Mouse (Mus musculus): ENCODE results near the gene Tmed8.
"Not testable (repeated sequence)": the region's sequence is repeated elsewhere in the genome, so short reads cannot be mapped to it uniquely, and the experiment has no call there.

The Tmed8 gene

DNA sequence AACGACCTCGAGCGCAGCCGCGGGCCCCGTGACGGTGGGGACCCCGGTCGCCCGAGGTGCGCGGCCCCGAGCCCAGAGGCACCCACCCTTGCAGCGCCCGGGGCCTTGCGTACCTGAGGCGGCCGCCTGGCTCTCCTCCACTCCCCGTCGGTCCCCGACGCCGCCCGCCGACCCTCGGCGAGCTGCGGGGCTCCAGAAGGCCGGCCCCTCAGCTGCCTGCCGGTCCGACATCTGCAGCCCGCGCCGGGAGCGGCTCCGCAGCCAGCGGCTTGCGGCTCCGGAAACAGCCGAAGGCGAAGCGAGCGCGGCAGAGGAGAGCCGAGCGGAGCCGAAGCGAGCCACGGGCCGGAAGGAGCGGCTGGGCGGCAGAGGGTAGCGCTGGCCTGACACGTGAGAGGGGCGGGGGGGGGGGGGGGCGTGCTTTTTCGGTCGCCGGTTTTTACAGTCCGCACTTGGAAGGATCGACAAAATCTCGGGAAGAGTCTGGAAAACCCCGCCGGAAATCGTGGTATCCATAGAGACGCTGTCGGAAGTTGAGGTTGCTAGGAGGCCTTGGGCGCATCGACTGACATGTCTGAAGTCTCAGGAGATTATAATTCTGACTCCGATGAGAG lies at the start of gene Tmed8:
TSS of gene Tmed8 (minus strand) at position 482 of the 614 bp plus-strand sequence.
- DNase-seq = peak; percentile 69 to 79

DNA sequence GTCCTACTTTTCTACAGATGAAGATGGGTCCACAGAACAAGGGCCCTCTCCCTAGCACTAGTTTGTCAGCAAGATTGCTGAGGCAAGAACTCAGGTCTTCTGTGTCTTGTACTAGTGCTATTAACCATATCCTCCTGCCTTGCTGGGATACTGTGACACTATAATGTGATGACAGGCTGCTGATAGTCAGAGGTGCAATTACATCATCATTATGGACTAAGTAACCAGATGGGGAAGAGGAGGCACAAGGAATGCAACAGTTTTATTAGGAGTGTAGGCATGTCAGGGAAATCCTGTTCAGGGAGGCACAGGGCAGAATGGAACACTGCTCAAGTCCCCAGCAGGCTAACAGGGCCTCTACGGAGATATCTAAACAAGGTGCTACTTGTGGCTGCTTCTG lies 38.4 kb upstream of the Tmed8 start, which contains the start of gene Noxred1:
TSS of gene Noxred1 (minus strand) at position 101 of the 400 bp plus-strand sequence.
- no peak for DNase-seq

DNA sequence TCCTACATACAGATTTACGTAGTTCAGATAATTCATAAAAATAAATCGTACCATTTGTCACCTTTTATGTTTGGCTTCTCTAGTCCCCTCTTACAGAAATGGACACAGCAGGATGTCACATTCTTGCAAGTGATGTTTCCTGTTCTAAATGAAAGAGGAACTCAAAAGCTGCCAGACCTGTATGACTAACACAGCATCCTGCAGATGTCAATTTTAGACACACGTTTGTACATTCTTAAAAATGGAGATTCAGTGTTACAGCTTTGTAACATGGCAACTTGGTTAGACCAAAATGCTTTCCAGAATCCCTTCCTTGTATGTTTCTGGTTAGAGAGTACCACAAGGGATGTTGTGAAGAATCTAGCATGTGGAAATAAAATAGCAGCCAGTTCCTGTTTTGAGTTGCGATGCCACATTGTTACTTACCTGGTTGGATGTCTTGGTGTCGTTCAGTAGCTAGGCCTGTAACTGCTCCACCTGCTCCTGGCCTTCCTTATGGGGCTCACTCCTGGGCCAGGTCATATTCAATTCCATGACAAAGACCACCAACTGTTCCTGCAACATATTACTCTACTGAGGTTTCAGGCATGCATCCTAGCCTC lies 36.7 kb upstream of the Tmed8 start:
- DNase-seq = no peak

DNA sequence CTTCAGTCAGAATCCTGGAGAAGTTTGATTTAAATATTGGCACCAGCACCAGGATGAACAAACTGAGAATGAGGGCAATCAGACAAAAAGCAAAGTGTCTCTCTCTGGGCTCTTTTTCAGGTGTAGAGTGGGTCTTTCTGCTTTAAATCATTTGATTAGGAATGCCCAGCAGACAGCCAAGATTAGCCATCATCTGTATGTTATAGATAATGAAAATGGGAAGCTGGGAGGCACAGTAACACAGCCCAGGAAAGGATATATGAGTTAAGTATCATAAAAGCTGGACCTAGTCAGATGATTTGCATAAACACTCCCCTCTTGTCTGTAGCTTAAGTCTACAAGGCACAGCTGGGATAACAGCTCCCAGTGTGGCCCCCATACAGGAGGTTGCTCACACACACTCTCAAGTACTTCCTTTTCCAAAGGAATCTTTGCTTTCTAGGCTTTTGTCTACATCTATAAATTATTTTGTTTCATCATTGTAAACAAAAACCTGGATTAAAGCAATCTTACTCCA lies 30.2 kb upstream of the Tmed8 start:
- DNase-seq = no peak

DNA sequence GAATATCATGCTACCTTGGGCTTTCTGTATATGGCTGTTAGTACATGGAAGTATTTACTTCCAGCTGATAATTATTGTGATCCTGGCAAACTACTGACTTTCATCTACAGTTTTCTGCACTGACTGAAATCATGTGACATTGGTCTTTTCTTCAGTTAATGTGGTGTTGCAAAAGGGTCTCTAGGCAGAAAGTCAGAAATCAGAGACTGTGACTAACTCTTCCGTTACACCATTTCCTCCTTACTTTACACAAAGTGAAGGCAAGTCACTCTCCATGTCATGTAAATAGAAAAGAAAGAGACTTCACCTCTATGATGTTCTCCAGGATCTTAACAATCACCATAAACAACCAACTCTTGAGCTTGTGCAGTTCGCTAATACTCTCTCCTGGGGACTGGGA lies 29.4 kb upstream of the Tmed8 start:
- DNase-seq = no peak

DNA sequence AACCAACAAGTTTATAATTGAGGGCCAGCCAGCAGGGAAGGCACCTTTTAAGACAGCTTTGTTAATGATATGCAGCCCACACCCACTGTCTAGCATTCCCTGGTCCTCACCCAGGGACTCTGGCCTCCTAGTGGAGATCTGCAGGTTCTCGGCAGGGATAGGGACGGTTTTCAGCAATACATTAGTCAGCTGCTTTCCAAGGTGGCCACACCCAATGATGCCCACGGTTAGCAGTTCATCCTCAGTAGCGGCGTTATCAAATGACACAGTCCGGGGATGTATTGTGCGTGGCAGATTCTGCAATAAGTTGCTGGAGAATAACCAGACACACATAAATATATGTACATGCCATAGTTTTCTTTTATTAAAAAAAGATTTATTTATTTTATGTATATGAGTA lies 26.5 kb upstream of the Tmed8 start:
- no peak for DNase-seq

DNA sequence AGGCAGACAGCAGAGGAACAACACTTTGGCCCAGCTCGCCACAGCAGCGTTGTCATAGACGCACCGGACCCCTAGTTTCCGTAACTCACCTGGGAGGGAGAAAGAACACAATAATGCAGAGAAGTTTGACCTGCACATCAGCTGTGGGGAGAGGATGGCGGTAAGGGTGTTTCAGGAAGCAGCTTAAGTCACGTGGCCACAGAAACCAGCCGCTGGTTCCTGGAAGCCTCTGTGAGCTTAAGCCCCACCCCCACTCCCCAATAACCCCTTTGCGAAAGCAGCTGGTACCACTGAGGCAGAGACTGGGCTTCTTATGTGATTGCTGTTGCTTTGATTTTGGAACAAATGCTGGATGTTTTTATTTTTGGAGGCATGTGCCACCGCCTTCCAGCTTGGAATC lies 24.7 kb upstream of the Tmed8 start:
- DNase-seq = no peak

DNA sequence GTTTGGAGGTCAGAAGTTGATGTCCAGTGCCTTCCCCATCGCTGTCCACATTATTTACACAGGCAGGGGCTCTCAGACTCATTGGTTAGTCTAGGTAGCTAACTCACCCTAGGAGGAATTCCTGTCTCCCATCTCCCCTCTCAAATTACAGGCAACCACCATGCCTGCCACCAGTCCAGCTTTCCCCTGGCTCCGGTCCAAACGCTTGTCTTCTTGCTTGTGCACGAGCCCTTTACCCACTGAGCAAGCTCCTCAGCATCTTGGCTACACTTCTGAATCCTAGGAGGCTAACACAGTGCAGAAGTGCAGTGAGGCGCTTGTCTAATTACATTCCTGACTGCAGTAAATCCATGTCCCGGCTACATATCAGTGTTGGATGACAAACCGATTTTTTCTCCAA lies 19.1 kb upstream of the Tmed8 start:
- peak in 1 of 2 experiments; percentile 9 for DNase-seq

DNA sequence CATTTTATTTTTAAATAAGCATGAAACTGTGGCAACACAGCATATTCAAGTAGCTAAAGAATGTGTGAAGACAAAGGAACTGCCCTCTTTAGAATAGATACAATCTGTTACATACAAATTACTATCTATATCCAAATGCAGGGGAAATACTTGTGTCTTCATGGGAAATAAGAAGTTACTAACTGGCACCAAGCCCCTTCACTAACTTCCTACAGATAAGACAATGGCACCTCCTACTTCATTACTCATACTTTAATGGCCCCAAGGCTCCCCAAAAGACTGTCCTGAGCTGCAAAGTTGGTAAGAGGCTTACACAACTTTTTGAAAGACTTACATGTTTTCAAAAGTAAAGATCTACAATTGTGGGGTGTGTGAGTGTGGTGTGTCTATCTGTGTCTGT lies 17.3 kb upstream of the Tmed8 start:
- no peak for DNase-seq

DNA sequence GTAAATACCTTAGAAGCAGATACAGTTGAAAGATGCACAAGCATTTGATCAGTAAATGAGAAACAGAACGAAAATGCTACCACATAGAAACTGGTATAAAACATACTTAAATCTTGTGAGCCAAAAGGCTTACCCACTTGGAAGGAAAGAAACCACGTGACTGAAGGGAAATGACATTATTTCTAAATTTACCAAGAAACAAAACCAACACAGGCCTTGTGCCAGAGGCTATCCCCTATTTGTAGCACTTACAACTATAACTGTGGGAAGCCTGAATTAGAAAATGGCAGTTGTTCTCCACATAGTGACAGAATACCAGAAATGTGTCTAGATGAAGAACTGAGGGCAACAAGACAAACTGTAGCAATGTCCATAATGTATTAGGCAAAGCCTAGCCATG lies 15.8 kb upstream of the Tmed8 start:
- no peak for DNase-seq

DNA sequence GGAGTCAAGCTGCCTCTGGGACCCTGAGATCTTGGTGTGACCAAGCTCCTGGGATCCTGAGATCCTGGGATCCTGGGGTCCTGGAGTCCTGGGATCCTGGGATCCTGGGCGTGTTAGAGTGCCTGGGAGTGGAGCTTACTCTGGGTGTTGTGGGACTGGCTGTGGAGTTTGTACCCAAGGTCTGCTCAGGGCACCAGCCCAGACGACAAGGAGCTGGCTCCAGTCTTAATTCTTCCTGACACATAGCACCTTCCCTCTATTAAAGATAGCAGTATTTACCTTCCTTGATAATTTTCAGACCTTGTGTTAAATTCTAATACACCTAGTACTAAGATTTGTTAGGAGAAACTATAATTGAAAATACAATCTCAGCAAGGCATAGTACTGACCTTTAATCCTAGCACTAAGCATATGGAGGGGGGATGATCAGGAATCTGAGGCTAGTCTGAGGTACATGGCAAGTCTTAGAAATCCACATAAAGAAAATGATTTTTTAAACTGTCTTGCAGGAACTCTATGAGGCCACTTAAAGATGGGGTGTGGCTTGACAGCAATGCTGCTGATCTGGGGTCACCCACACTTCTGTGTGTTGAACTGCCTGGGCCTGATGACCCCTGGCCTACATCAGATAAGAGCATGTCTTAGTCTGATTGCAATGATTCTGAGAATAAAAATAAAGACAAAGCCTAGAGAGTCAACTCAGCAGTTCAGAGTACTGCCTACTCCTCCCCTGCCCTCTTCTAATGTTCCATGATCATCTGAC lies 12.8 kb upstream of the Tmed8 start:
- no peak for DNase-seq

DNA sequence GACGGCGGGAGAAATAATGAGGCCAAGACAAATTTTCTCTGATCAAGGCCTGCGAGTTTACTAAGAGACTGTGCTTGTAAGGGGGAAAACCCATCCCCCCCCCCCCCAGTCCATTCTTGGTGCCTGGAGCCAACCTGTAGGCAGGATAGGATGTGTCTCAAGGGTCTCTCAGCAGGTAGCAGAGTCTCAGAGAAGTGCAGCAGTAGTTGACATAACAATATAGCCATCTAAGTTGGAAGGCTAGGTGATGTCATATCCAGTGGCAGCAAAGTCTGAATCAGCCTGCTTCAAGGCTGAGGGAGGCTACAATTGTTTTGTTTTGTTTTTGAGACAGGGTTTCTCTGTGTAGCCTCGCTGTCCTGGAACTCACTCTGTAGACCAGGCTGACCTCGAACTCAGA lies 5.5 kb upstream of the Tmed8 start:
- DNase-seq = not testable (repeated sequence)

DNA sequence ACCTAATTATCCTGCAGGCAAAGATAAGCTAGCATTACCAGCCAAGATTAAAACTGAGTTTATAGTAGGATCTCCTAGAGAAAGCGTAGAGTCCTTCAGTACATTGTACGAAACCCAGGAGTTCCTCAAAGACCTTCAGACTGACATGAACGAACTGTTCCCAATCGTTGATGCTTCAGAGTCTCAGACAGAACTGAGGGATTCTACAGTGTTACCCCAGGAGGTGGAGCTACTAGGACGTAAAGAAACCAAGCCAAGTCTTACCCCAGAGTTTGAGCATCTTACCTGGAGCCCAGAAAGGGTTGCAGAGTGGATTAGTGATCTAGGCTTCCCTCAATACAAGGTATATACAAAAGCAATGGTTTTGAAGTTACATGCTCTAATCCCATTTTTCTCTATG lies 1.4 kb upstream of the Tmed8 start:
- DNase-seq = no peak

DNA sequence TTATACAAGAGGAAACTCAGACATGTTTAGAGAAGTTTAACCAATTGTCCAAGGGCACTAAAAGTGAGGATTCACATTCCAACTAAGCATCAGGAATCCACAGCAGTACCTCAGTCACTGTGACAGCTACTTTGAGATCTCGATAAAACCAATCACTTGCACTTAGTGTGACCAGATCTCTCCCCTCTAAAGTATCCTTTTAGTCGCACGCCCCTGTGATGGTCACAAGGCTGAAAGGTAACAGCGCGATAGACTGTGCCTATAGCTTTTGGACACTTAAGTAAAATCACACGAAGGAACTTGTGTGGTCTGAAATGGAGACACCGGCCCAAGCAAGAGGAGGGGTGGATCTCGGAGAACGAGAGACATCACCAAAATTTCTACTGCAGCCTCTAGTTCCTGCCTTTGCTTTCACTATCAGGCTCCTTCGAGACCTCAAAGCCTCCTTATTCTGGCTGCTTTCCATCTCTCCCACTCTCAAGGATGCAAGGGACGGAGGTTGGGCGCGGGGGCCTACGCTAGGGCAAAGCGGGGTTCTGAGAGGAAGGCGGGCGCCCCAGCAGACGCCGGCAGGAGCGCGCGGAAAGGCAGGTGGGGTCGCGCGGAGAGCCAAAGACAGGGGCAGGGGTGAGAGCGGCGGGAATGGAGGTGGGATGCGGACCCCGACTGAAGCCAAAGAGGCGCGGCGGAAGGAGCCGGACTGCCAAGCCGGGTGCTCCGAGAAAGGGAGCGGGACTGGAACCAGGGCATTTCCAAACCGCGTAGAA lies 865 bp downstream of the Tmed8 start, which contains the start of gene Samd15:
TSS of gene Samd15 (plus strand) at position 518 of the 767 bp plus-strand sequence.
- peak; percentile 28 to 38 for DNase-seq

DNA sequence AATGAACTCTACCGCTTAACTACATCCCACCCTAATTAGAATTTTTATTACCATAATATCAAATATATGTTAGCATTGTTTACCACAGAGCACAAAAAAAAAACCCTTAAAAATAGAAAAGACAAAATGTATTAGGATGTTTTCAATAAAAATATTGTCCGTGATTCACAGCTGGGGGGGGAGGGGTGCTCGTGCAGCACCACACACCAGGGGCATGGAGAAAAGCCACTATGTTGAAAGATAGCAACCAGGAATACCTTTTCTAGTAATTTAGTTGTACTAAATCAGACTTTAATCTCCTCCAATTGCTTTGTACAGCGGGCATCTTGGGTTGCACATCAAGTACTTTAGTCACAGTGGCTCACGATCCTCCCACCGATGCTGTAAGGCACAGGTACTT lies 1.5 kb downstream of the Tmed8 start:
- no peak for DNase-seq

DNA sequence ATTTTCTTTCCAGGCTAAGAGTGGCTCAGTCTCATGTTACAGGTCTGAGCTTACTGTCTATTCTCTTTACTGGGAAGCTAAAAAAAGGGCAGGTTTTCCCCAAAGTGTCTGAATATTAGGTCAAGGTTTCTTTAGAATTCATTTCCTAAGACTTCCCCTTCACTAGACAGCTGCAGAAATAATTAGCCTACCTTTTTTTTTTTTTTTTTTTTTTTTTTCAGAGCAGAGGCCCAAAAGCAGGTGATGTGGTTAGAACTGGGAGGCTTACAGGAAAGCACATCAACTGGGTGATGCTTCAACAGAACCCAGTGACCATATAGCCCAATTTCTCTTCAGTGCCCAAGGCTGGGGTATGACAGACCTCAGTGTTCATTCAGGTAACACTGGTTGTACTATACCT lies 3.9 kb downstream of the Tmed8 start:
- no peak for DNase-seq

DNA sequence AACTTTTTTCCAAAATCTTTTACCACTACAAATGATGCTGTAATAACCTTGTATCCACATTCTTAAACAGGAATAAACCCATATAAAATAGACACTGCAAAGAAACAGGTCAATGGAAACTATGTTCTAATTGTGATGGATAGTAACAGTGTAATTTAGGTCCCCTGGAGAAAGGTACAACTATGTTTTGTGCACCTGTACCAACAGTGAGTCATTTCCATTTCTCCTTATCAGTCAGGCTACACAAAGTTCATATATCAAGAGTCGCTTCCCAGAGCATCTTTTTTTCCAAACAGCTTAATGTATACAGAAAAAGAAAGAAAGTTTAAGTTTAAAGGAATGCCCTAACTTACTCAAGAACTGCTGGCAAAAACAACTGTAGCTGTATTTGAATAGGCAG lies 5.2 kb downstream of the Tmed8 start:
- no peak for DNase-seq

DNA sequence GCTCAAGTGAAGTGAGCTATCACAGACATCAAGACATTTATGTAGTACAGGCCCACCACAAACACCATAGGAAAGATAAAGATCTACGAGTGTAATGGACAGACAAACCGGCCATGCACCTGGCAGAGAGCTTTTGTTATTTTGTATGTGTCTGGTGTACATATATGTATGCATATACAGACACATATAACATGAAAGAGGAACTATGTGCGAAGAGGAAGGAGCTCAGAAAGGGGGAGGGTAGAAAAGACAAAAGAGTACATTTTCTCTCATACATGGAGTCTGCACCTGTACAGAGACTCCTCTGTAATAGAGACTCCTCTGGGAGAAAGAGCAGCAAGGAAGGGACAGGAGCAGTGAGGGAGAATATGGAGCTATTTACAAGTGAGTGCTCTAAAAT lies 7.2 kb downstream of the Tmed8 start:
- no peak for DNase-seq

DNA sequence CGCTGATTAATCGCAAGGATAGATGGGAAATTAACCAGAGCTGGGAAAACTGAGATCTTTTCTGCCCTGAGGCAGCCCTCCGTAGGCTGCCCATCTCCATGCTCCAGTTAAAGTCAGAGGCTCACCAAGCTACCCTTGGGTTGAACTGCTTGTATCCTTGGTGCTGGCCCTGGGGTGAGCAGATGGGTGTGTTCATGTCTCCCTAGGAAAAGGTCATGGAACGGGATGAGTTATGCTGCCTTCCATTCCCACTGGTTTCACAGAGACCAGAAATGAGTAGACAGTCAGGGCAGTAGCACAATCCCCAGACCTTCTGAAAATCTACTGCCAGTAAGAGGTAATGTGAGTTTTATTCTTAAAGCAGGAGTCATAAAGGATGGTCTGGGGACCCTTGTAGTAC lies 22.6 kb downstream of the Tmed8 start:
- no peak for DNase-seq

DNA sequence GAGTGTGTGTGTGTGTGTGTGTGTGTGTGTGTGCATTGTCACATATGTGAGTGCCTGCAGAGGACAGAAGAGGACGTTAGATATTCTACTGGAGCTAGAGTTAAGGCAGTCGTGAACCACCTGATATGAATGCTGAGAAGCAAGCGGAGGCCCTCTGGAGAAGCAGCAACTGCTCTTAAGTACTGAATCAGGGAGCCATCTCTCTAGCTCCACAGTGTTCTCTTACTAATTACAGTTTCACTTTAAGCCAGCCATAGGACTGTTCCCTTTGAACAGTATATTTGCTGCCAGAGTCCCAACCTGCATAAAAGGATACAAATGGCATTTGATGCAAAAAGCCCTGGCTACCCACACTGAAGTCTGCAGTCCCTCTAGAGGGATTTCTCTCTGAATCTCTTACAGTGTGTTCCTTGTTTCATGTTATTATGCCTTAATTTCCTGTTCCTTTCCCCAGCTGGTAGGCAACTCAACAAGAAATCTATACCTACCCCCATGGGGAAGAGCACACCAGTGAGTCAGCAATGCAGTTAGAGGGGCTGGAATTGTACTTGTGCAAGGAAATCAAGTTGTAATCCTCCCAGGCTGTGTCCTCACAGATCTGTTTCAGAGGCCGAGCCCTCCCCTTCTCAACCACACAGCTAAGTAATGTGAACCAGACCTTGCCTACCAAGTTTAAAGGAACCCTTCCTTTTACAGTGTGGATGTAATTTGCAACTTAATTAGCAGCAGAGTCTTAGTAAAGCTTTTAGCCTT lies 24.9 kb downstream of the Tmed8 start:
- no peak for DNase-seq

DNA sequence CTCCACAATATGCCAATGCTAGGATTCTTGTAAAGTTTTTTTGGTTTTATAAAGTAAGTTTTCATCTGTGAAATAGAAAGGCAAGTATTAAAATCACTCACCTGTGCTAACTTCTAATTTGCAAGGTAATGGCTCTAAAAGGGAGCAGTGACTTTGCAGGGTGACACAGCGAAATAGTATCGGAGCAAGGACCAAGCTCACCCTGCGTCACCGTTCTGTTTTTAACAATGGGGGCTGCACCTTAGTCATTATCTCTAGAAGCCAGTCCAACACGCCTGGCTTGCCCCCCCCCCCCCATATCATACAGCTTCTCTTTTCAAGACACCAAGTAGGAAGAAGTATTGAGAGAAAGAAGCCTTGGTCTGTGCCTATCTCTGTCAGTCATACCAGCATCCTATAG lies 39.4 kb downstream of the Tmed8 start:
- DNase-seq = no peak

DNA sequence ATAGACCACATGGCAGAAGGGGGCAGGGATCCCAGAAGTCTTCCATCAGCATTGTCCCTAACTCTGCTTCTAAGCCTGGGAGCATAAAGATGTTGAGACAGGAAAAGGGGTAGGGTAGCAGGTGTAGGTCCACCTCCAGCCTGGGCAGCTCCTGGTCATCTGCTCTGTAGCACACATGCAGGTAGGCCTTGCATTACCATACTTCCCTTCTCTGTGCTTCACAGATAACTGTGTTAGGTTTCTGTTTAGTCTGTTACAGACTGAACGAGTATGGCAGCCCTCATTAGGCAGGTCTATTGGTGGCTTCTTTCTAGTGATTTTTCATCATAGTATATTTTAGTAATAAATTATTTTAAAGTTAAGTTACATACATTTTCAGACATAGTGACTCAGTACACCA lies 39.9 kb downstream of the Tmed8 start:
- DNase-seq = no peak

Measured in lung, adult 18-20 months (tissue).